Mouse (Mus musculus) heart, embryonic 14.5 days (tissue): ENCODE data around the gene Hdac7. TPM values are rescaled to one million over a fixed set of nuclear protein-coding genes. Genes with fewer than 3 reads are reported as not detected.
A peak's percentile ranks its signal among the peaks of the same experiment; 100 is the strongest.

Experiments used
- ATAC-seq: fragments of 200-750 bp; cut with Nextera tagmentation; 2 replicates; pipeline ENCODE4 v1.8.0; 2017; ENCODE audit warnings: low read depth, moderate TSS enrichment; ENCODE audit not compliant: insufficient number of reproducible peaks, insufficient read depth, low FRiP score
- H3K27ac ChIP-seq, 2 experiments: fragments of 200-500 bp in 1 of 2; fragments of 300-500 bp in 1 of 2; sonication (generic) in 1 of 2; replicated peaks in 1 of 2; 2 replicates each; pipeline ENCODE4 v1.5.1; 2012 to 2014; ENCODE audit warnings: low read depth in 2 of 2, low read length in 2 of 2, control low read depth in 1 of 2, mild to moderate bottlenecking in 1 of 2, mixed read lengths in 1 of 2; ENCODE audit not compliant: control insufficient read depth in 1 of 2, insufficient read depth in 1 of 2
- H3K27me3 ChIP-seq: fragments of 300-500 bp; sonication (generic); 2 replicates; pipeline ENCODE4 v1.6.1; 2014; ENCODE audit warnings: mild to moderate bottlenecking, low read length, control low read depth; ENCODE audit not compliant: control insufficient read depth, insufficient read depth
- H3K36me3 ChIP-seq: fragments of 300-500 bp; sonication (generic); 2 replicates; pipeline ENCODE4 v1.6.1; 2014; ENCODE audit warnings: mild to moderate bottlenecking, control low read depth, low read length, mixed read lengths; ENCODE audit not compliant: control insufficient read depth, insufficient read depth
- H3K4me1 ChIP-seq, 2 experiments: fragments of 200-500 bp in 1 of 2; fragments of 300-500 bp in 1 of 2; sonication (generic) in 1 of 2; 2 replicates each; pipeline ENCODE4 v1.6.1; 2012 to 2014; ENCODE audit warnings: low read length in 2 of 2, control low read depth in 1 of 2, mixed read lengths in 1 of 2; ENCODE audit not compliant: control insufficient read depth in 2 of 2, insufficient read depth in 2 of 2
- H3K4me2 ChIP-seq: fragments of 300-500 bp; sonication (generic); 2 replicates; pipeline ENCODE4 v1.6.1; 2014; ENCODE audit warnings: mild to moderate bottlenecking, low read length
- H3K4me3 ChIP-seq, 2 experiments: fragments of 200-500 bp in 1 of 2; fragments of 300-500 bp in 1 of 2; sonication (generic) in 1 of 2; 2 replicates each; pipeline ENCODE4 v1.5.1; 2012 to 2014; ENCODE audit warnings: low read length in 2 of 2, mild to moderate bottlenecking in 2 of 2, control low read depth in 1 of 2, low read depth in 1 of 2, moderate library complexity in 1 of 2; ENCODE audit not compliant: control insufficient read depth in 1 of 2, insufficient read depth in 1 of 2
- H3K9ac ChIP-seq: fragments of 300-500 bp; sonication (generic); 2 replicates; pipeline ENCODE4 v1.6.1; 2014; ENCODE audit warnings: mild to moderate bottlenecking, low read length
- H3K9me3 ChIP-seq: fragments of 300-500 bp; sonication (generic); 2 replicates; pipeline ENCODE4 v1.6.1; 2016; ENCODE audit warnings: low read length, control low read depth; ENCODE audit not compliant: control insufficient read depth
- WGBS: fragments of 180-500 bp; shearing (Covaris S2); extraction: QIAGEN DNeasy Blood & Tissue Kit; methylation state at CpG from one replicate; pipeline ENCODE4 v1.1.7; 2014; 5-methylcytosine and 5-hydroxymethylcytosine counted together
- polyA plus RNA-seq: library from polyadenylated mRNA; unstranded; fragments of >200 nt; fragmentation: Nextera tagmentation; extraction: Ambion mirVana; gene quantifications from 2 replicates; pipeline ENCODE4 v1.2.1, GENCODE M21; 2014

Hdac7 gene
- polyA plus RNA-seq, 1 experiment from 2014 or later: 25.7 TPM

DNA sequence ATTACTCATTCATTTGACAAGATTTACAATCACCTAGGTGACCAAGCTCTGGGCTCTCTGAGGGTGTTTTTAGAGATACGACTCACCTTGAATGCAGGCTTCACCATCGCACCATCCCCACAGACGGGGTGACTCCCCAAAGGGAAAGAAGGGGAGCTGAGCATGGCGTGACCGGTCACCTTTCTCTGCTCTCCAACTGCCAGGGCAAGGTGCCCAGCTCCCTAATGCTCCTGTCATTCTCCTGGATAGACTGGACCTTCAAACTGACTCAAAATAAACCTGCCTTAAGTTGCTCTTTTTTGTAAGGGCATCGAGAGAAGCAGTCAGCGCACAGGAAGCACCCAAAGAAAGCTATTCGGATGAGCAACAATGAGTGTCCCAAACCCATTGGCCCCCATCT lies 74.0 kb downstream of the Hdac7 start:
- no peak overlapping the region for H3K4me2 ChIP-seq
- WGBS: 85% methylated on average over 8 of the region's 8 CpGs
- no peaks in the 10 kb centered on the region for H3K36me3 ChIP-seq
- no peak overlapping the region for H3K4me3 ChIP-seq
- no peak overlapping the region for H3K27ac ChIP-seq
- no peak overlapping the region for H3K9ac ChIP-seq
- no peak for ATAC-seq
- H3K27me3 ChIP-seq: no peaks in the 10 kb centered on the region
- no peaks in the 10 kb centered on the region for H3K9me3 ChIP-seq
- peaks cover 39 to 48% of the 10 kb centered on the region in 2 experiments for H3K4me1 ChIP-seq

DNA sequence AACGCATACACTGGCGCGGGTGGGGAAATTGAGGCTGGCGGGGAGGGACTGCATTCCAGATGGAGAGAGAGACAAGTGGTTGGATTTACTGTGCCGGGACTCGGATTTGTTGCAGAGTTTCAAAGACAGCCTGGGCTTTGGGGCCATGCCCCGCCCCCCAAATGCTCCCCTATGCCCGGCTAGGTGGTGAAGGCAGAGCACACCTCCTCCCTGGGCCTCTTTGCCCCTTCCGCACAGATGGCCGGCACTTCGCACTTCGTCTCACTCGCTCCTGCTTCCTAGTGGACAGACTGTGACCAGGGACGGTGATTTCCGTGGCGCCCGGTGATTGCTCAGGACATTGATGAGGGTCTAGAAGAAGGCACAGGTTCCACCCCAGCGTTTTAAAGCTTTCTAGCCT lies 76.1 kb downstream of the Hdac7 start:
- peak overlapping the region; percentile 95 for H3K4me2 ChIP-seq
- no peaks in the 10 kb centered on the region for H3K9me3 ChIP-seq
- WGBS: 3% methylated on average over 18 of the region's 18 CpGs
- H3K27ac ChIP-seq: peak overlapping the region; percentile 80 to 82
- H3K4me1 ChIP-seq: peaks cover 30 to 42% of the 10 kb centered on the region in 2 experiments
- H3K27me3 ChIP-seq: no peaks in the 10 kb centered on the region
- H3K4me3 ChIP-seq: peak overlapping the region; percentile 50 to 57
- H3K9ac ChIP-seq: peak overlapping the region; percentile 81
- peak; percentile 0; the same call in 1 of the 2 replicates for ATAC-seq
- no peaks in the 10 kb centered on the region for H3K36me3 ChIP-seq

DNA sequence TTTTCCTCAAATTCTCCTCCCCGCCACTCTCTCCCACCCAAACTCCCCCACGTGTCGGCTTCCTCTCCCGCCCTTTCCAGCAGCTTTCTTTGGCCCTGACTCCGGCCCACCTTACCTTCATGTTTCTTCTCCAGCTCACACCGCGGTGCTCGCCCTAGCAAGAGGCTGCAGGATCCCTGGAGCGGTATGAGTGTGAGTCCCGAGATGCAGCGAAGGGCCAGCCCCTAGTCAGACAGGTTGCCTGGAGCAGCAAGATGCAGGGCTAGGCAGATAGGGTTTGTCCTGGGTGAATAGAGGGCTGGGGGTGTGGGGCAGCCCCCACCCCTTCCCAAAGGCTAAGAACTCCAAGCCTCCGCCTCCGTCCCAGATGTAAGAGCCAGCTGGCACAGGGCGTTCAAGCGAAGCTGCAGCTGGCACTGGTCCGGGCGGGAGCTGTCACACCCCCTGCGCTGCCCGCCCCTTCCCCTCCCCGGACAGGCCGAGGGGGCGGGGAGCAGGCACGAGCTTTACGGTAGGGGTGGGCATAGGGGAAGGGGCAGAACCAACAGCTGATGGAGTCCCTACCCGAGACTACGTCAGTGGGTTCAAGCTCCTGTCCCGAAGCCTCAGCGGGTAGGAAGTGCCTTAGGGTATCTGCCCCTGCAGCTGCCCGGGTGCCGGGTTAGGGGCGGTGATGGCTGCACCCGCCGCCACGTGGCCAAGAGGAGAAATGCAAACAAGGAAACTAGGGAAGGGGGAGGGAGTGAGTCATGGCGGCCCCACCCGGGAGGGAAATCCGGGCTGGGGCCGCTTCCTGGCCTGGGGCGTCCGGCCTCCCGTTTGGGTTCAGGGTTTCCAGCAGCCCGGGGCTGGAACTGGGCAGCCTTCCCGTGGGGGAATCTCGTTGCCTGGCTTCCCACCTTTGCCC lies 76.8 kb downstream of the Hdac7 start, which contains the start of gene Rapgef3:
Gene Rapgef3, minus strand, starts transcription at position 693 of the 907 bp plus-strand sequence.
- WGBS: under 1% methylated on average over 44 of the region's 44 CpGs
- Histone ChIP-seq H3K4me1 (peaks cover 27 to 40% of the 10 kb centered on the region in 2 experiments), H3K27me3 (no peaks in the 10 kb centered on the region)

DNA sequence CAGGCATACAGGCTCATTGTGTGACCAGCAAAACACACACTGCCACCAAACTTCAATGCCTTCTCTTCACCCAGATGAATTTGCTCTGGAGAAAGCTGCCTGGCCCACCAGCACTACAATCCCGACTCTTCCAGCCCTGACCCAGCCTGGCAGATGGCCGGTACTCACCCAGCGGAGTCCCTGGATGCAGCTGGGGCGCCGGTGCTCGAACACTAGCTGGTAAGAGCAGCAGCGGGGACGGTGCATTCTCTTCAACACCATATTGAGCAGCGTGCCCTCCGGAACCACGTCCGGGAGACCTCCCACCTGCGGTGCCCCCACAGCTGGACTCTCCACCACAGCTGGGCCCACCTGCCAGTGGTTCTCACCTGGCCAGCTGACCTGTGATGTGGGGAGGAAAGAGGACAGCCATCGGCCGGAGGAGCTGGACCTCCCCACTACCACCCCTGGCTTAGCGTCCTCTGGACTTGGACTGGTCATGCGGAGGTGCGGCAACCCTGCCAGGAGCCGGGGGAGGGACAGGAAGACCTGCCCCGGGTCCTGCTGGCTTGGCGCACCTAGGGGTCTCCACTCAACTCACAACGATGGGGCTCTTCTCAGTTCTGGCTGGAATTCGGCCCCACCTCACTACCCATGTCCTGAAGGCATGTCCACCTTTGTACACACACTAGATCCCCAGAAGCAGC lies 77.6 kb downstream of the Hdac7 start:
- ATAC-seq: no peak
- 11% methylated on average over 23 of the region's 23 CpGs for WGBS
- Histone ChIP-seq H3K4me2 (peak overlapping the region; percentile 95), H3K4me1 (peaks cover 24 to 34% of the 10 kb centered on the region in 2 experiments), H3K27ac (peak overlapping the region; percentile 66 to 80), H3K9me3 (no peaks in the 10 kb centered on the region), H3K9ac (peak overlapping the region; percentile 81), H3K4me3 (peak overlapping the region; percentile 50 to 57), H3K36me3 (no peaks in the 10 kb centered on the region), H3K27me3 (no peaks in the 10 kb centered on the region)

More for the DNA sequence above, 76.8 kb downstream of the Hdac7 start, which contains the start of gene Rapgef3:
- Histone ChIP-seq H3K9ac (peak within 1 kb of the TSS; percentile 81), H3K36me3 (no peaks in the 10 kb centered on the region), H3K4me2 (peak within 1 kb of the TSS; percentile 95), H3K9me3 (no peaks in the 10 kb centered on the region), H3K4me3 (peak within 1 kb of the TSS; percentile 50 to 57), H3K27ac (peak within 1 kb of the TSS; percentile 80 to 82)
- peak; percentile 86 for ATAC-seq

DNA sequence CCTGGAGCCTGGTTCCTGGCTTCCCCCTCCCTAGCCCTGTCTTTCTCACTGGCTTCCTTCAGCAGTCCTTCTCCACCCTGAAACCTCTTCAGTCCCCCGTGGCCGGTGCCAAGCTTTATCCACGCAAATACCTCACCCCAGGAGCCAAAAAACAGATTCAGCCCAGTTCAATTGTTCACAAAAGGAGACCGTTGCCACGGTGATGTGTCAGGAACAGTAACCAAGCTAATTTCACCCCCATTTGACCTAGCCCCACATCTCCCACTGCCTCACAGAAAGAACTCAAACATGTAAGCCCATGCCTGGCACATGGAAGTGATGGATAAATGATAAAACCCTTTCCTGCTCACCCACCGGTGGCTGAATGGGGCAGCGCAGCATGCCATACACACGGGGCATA lies 78.1 kb downstream of the Hdac7 start:
- Histone ChIP-seq H3K27ac (peak overlapping the region; percentile 24 to 42; a peak in 2 of 4 replicates), H3K9me3 (no peaks in the 10 kb centered on the region), H3K4me1 (peaks cover 20 to 34% of the 10 kb centered on the region in 2 experiments), H3K9ac (peak overlapping the region; percentile 81), H3K4me3 (peak overlapping the region; percentile 50 to 57), H3K36me3 (no peaks in the 10 kb centered on the region), H3K4me2 (peak overlapping the region; percentile 95), H3K27me3 (no peaks in the 10 kb centered on the region)
- no peak for ATAC-seq
- WGBS: 24% methylated on average over 8 of the region's 8 CpGs

DNA sequence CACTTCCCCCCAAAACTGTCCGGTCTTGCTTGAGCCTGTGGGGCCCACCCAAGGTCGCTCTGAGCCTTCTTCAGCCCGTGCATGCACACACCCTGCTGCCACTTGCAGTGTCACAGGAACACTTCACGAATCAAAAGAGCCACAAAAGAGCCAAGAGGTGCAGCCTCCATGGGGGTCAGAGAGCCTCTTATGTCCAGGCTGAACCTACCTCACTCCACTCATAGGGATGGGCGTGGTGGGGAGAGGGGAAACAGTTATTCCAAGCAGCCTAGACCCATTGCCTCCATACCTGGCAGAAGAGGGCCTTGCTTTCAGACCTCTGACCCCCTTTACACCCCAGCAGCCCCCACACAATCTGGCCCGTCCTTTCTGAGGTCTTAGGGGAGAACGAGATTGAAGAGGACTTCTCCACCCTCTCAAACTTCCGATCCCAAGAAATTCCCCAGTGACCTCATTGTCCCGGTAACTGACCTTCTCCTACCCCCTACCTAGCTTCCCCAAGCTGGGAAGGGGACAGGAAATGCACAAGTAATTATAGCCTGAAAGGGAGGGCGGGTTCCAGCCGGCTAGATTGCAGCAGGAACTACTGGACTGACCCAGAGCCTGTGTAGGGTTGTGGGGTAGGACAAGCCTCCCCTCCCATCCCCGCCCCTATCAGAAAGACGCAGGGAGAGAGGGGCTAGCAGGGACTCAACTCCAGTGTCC lies 79.1 kb downstream of the Hdac7 start:
- peak overlapping the region; percentile 95 for H3K4me2 ChIP-seq
- peaks cover 20 to 34% of the 10 kb centered on the region in 2 experiments for H3K4me1 ChIP-seq
- H3K9me3 ChIP-seq: no peaks in the 10 kb centered on the region
- peaks cover 3% of the 10 kb centered on the region; the same call in 1 of the 2 replicates for H3K36me3 ChIP-seq
- 42% methylated on average over 13 of the region's 13 CpGs for WGBS
- H3K27me3 ChIP-seq: no peaks in the 10 kb centered on the region
- H3K9ac ChIP-seq: peak overlapping the region; percentile 17; the same call in 1 of the 2 replicates
- H3K4me3 ChIP-seq: peak overlapping the region; percentile 50 to 57; a peak in 3 of 4 replicates
- ATAC-seq: no peak
- no peak overlapping the region for H3K27ac ChIP-seq

DNA sequence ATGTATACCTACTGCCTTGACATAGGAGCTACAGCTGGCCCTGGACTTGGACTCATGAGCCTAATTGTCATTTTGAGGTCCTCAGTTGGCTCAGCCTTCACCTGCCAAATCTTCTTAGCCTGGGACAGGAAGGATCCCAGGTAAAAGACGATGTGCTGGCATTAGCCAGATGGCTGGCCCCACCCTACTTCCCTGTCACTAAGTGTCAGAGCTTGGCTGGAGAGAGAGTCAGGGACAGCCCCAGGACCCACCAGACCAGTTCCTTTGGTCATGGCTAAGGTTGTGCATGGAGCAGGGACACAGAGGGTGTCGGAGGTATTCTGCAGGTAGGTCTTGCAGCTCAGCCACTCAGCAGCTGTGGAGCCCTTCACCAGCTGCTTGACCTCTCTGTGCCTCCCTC lies 79.8 kb downstream of the Hdac7 start:
- Histone ChIP-seq H3K9me3 (no peaks in the 10 kb centered on the region), H3K27ac (no peak overlapping the region), H3K4me1 (peaks cover 20 to 34% of the 10 kb centered on the region in 2 experiments), H3K27me3 (no peaks in the 10 kb centered on the region), H3K36me3 (peaks cover 9% of the 10 kb centered on the region), H3K4me2 (no peak overlapping the region), H3K9ac (no peak overlapping the region), H3K4me3 (no peak overlapping the region)
- ATAC-seq: no peak
- WGBS: 74% methylated on average over 2 of the region's 2 CpGs
